Mouse (Mus musculus) lung, postnatal 0 days (tissue): ENCODE results near the gene Pfn1. TPM values are rescaled to one million over a fixed set of nuclear protein-coding genes. Genes with fewer than 3 reads are reported as not detected.

Experiments used
- ATAC-seq: fragments of 200-750 bp; cut with Nextera tagmentation; 2 replicates; pipeline ENCODE4 v1.8.0; 2017; ENCODE audit warnings: moderate library complexity
- DNase-seq: peaks from one replicate; pipeline ENCODE4 v3.0.0-alpha.2; 2016; ENCODE audit warnings: low spot score
- H3K27ac ChIP-seq: fragments of 300-500 bp; sonication (generic); 2 replicates; pipeline ENCODE4 v1.5.1; 2014; ENCODE audit warnings: antibody characterized with exemption, mild to moderate bottlenecking, low read length, mixed read lengths
- H3K27me3 ChIP-seq: fragments of 300-500 bp; sonication (generic); replicated peaks from 2 replicates; pipeline ENCODE4 v1.6.1; 2014; ENCODE audit warnings: low read length, mixed read lengths; ENCODE audit not compliant: insufficient read depth
- H3K36me3 ChIP-seq: fragments of 300-500 bp; sonication (generic); 2 replicates; pipeline ENCODE4 v1.6.1; 2014; ENCODE audit warnings: low read length, mixed read lengths; ENCODE audit not compliant: insufficient read depth
- H3K4me1 ChIP-seq: fragments of 300-500 bp; sonication (generic); 2 replicates; pipeline ENCODE4 v1.6.1; 2014; ENCODE audit warnings: antibody characterized with exemption, low read depth, low read length, mixed read lengths; ENCODE audit not compliant: insufficient read depth
- H3K4me2 ChIP-seq: fragments of 300-500 bp; sonication (generic); replicated peaks from 2 replicates; pipeline ENCODE4 v1.6.1; 2014; ENCODE audit warnings: low read depth, mild to moderate bottlenecking, low read length, moderate library complexity, mixed read lengths
- H3K4me3 ChIP-seq: fragments of 300-500 bp; sonication (generic); 2 replicates; pipeline ENCODE4 v1.5.1; 2014; ENCODE audit warnings: low read depth, low read length
- H3K9ac ChIP-seq: fragments of 300-500 bp; sonication (generic); replicated peaks from 2 replicates; pipeline ENCODE4 v1.6.1; 2014; ENCODE audit warnings: low read depth, mild to moderate bottlenecking
- H3K9me3 ChIP-seq: fragments of 300-500 bp; sonication (generic); 2 replicates; pipeline ENCODE4 v1.6.1; 2016; ENCODE audit warnings: low read length, mixed read lengths
- CTCF ChIP-seq: IDR thresholded peaks from 2 replicates; pipeline ENCODE4 v1.5.1; 2016; ENCODE audit warnings: antibody characterized with exemption, mild to moderate bottlenecking
- EP300 ChIP-seq: IDR thresholded peaks from 2 replicates; pipeline ENCODE4 v1.6.1; 2016; ENCODE audit warnings: antibody characterized with exemption, mild to moderate bottlenecking, control low read depth
- WGBS: fragments of 180-500 bp; shearing (Covaris S2); extraction: QIAGEN DNeasy Blood & Tissue Kit; methylation state at CpG from one replicate; pipeline ENCODE4 v1.1.7; 2014; 5-methylcytosine and 5-hydroxymethylcytosine counted together
- polyA plus RNA-seq: library from polyadenylated mRNA; unstranded; fragments of >200 nt; fragmentation: Nextera tagmentation; extraction: Ambion mirVana; gene quantifications from 2 replicates; pipeline ENCODE4 v1.2.1, GENCODE M21; 2015

The Pfn1 gene
- polyA plus RNA-seq, 1 experiment from 2014 or later, result 1,206 TPM

DNA sequence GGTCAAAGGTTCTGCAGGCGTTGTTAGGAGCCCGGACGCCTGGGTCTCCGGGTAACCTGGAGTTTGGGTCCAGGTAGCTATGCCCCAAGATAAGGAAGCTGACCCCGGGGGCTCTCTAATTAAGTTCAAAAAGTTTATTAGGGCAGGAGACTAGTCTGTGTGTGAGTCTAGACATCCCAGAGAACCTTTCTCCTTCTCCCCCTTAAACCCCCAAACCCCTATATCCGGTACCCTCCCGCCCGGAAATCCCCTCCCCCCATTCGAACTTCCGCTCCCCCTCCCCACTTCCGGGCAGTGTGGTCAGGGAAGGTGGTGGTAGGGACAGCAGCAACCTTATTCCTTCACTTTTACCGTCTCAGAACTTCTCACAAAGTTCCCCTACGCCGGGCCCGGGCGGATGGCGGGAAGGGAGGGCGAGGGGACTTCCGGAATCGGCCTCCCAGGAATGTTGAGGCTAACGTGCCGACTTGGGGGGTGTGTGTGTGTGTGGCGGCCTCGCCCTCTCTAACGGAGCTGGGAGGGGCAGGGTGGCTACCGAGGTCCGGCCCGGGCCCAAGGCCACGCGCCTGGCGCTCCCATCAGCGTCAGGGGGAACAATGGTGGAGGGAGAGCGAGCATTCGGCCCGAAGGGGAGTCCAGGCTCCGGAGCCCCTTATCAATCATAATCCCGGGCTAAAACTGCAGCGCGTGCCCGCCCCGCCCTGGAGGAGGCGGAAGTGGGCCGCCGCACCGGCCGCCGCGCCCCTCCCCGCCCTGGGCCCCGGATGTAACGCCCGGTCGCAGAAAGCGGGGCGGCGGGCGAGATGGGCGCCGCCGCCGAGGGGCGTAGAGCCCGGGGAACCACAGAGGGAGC is 873 bp downstream of the Pfn1 start:
- Histone ChIP-seq H3K9ac (peak overlapping the region; percentile 98), H3K27me3 (no peaks in the 10 kb centered on the region), H3K4me1 (peaks cover 27% of the 10 kb centered on the region), H3K4me3 (peak overlapping the region; percentile 99), H3K27ac (peak overlapping the region; percentile 99), H3K9me3 (no peaks in the 10 kb centered on the region), H3K36me3 (peaks cover 31% of the 10 kb centered on the region), H3K4me2 (peak overlapping the region; percentile 74)
- ATAC-seq, result peak; percentile 66
- DNase-seq, result peak; percentile 78
- TF ChIP-seq CTCF (no peak), EP300 (no peak)
- 1% methylated on average over 54 of the region's 63 CpGs for WGBS

DNA sequence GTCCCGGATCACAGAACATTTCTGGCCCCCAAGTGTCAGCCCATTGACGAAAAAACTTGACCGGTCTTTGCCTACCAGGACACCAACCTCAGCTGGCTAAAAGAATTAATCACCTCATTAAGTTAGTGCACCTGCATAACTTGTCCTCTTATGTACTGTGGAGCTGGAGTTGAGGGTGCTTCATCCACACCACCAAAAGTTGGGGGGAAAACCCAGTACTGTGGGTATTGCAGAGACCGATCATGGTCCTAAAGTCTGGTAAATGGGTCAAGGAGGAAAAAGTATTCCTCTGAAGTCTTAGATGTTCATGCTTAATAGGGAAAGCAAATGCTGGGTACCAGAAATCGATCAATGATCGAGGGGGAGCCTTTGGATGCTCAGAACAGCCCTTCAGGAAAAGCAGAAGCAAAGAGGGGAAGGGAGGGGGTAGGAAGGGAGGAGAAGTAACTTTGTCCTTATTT is 1.5 kb downstream of the Pfn1 start:
- H3K9me3 ChIP-seq, result no peaks in the 10 kb centered on the region
- H3K4me2 ChIP-seq, result peak overlapping the region; percentile 74
- peak overlapping the region; percentile 98 for H3K9ac ChIP-seq
- H3K27ac ChIP-seq, result peak overlapping the region; percentile 99
- no peaks in the 10 kb centered on the region for H3K27me3 ChIP-seq
- no peak for ATAC-seq
- H3K36me3 ChIP-seq, result peaks cover 31% of the 10 kb centered on the region
- WGBS, result 20% methylated on average over 6 of the region's 6 CpGs
- H3K4me1 ChIP-seq, result peaks cover 27% of the 10 kb centered on the region
- DNase-seq, result peak; percentile 70
- TF ChIP-seq EP300 (no peak), CTCF (no peak)
- H3K4me3 ChIP-seq, result peak overlapping the region; percentile 99

DNA sequence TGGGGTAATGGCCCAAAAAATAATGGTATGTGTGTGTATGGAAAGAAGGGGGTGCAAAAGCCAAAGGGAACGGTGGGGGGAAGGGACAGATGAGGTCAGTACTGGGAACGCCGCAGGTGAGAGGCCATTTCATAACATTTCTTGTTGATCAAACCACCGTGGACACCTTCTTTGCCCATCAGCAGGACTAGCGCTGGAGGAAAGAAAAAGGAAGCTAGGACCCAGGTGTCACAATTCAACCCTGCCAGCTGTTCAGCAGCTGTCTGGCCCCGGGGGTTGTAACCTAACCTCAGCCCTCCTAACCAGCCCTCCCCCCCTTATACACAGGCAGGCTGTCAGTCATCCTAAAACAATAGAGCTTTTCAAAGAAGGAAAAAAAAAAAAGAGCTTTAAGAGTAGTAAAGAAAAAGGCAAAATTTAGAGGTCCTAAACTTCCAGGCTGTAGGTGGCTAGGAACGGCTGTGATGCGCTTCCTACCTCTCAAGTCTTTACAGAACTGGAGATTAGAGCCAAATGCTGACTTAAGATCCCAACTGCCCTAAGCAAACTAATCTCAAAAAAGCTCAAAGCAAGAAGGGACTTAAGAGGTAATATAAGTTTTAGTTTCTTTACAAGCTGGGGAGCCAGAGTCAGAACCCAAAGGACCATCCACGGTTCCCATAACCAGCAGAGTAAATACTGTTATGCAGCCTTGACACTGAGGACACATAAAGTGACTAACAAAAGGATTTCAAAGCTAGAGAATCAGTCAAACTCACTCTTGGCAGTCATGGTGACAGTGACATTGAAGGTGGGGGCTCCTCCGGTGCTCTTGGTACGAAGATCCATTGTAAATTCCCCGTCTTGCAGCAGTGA is 2.2 kb downstream of the Pfn1 start:
- peak overlapping the region; percentile 99 for H3K27ac ChIP-seq
- no peak for ATAC-seq
- peak overlapping the region; percentile 74 for H3K4me2 ChIP-seq
- peak overlapping the region; percentile 16; the same call in 1 of the 2 replicates for H3K9ac ChIP-seq
- 33% methylated on average over 12 of the region's 12 CpGs for WGBS
- H3K4me3 ChIP-seq, result peak overlapping the region; percentile 99
- no peaks in the 10 kb centered on the region for H3K27me3 ChIP-seq
- no peaks in the 10 kb centered on the region for H3K9me3 ChIP-seq
- peaks cover 31% of the 10 kb centered on the region for H3K36me3 ChIP-seq
- DNase-seq, result peak; percentile 46
- peaks cover 27% of the 10 kb centered on the region for H3K4me1 ChIP-seq
- TF ChIP-seq CTCF, result no peak
- no peak for TF ChIP-seq EP300

DNA sequence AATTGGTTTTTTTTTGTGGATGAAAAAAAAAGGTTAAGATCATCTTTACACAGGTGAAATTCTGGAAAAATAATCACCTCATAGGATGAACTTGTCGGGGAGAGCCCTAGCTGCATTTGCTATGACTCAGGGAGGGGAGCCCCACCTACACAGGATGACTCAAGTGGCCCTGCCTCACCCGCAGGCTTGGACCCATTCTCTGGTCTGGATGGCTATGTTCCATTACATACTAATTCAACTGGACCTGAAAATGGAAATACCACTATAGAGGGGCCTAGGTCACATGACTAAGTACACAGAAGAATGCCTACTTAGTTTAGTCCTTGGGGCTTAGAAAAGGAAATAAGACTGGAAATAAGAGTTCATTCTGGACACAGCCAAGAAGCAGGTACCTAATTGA is 3.1 kb downstream of the Pfn1 start:
- Histone ChIP-seq H3K4me1 (peaks cover 22% of the 10 kb centered on the region), H3K27me3 (no peaks in the 10 kb centered on the region), H3K27ac (no peak overlapping the region), H3K36me3 (peaks cover 31% of the 10 kb centered on the region), H3K4me3 (no peak overlapping the region), H3K4me2 (no peak overlapping the region), H3K9me3 (no peaks in the 10 kb centered on the region), H3K9ac (no peak overlapping the region)
- WGBS, result 40% methylated on average over 2 of the region's 2 CpGs
- no peak for TF ChIP-seq CTCF
- ATAC-seq, result no peak
- no peak for DNase-seq

DNA sequence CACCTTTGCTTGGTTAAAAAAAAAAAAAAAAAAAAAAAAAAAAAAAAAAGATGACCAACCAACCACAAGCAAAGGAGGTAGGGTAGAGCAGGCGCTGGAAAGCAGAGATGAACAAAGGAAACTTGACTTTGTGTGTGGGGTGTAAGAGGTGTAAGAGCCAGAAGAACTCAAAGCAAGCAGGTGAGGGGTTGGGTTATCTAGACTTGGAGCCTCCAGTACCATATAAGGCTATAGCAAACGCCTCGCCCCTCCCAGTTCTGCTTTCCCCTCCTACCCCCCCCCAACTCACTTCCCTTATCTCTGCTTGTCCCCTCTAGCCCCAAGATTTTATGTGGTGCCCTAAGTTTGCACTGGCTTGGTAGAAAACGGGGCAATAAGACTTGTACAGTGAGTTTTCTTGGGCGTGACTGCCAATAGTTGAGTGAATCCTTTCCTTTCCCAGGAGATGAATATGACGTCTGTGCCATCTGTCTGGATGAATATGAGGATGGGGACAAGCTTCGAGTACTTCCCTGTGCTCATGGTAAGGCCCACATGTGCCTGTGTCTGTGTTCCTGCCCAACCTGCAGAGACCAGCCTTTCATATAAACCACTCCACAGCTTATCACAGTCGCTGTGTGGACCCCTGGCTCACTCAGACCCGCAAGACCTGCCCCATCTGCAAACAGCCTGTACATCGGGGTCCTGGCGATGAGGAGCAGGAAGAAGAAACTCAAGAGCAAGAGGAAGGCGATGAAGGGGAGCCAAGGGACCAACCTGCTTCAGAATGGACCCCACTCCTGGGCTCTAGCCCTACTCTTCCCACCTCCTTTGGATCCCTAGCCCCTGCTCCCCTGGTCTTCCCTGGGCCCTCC is 3.9 kb downstream of the Pfn1 start:
- no peak overlapping the region for H3K4me2 ChIP-seq
- TF ChIP-seq CTCF (no peak), EP300 (no peak)
- peaks cover 25% of the 10 kb centered on the region; the same call in 1 of the 2 replicates for H3K4me1 ChIP-seq
- no peaks in the 10 kb centered on the region for H3K9me3 ChIP-seq
- DNase-seq, result peak; percentile 33
- no peak overlapping the region for H3K9ac ChIP-seq
- H3K36me3 ChIP-seq, result peaks cover 31% of the 10 kb centered on the region
- ATAC-seq, result no peak
- H3K27ac ChIP-seq, result no peak overlapping the region
- no peaks in the 10 kb centered on the region for H3K27me3 ChIP-seq
- H3K4me3 ChIP-seq, result no peak overlapping the region
- 61% methylated on average over 12 of the region's 12 CpGs for WGBS
